Mouse (Mus musculus): ENCODE measurements around the gene Accs.

Gene Accs

DNA sequence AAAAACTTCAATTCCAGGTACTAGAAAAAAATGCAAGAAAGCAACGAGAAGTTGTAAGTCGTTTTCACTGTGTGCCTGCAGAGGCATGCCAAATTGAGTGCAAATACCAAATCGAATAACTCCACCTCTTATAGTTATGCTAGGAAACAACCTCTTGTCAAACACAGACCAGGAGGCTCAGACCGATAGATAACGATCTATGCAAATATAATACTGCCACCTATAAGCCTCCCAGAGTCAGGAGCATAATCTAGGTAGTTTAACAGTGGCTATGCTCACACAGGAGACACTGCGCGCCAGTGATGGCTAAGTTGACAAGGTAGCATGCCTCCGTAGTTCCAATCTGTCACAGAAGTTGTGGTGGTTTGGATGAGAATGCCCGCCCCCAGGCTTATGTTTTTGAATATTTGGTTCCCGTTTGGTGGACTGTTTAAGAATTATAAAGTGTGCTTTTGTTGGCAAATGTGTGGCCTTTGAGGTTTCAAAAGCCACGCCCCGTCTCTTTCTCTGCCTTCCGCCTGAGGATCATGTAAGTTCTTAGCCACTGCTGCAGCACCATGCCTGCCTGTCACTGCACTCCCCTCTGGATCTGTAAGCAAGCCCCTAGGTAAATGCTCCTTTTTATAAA, 688 bp upstream of the Accs start:
- DNase-seq = no peak

- DNase-seq = no peak
These were observed 8.4 kb downstream of the Accs start for GRCm38 (mm10) chr2:93841349-93841748.

DNA sequence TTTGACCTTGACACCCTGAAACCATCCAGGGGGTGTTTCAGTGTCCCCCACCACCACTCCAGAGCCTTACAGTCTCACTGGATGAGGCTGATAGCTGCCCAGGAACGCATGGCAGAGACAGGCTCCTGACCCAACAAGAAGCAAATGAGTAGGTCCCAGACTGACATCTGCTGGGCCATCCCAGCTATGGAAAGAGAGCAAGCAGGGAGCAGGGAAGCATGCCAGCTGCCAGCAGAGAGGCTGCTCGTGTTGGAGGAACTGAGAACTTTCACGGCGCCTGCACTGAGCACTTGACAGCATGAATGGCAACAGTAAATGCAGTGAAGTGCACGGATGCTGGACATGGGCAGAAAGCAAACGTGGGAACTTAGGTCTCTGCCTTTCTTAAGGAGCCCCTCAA, 9.6 kb downstream of the Accs start:
- DNase-seq = no peak

DNA sequence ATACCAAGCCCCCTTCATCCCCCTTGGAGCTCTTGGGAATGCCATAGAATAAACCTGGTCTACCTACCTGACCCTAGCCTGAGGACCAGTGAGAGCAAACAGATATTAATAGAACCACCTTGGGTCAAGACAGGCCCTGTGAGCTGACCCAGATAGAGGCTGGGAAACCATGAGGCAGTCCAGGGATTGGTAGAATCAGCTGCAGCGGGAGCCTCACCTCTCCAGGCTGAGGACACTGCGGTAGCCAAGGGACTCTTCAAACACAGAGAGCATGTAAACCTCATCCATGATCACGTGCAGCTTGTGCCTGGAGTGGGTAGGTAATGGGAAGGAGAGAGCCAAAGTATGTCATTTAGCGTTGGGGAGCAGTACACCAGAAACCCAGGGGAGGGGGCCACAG, 10.8 kb downstream of the Accs start:
- no peak for DNase-seq

- peak; percentile 82 to 83 for DNase-seq
These were observed 13.4 kb downstream of the Accs start for GRCm38 (mm10) chr2:93836232-93836785.

GRCm38 (mm10) chr2:93835596-93835995, 14.1 kb downstream of the Accs start:
- no peak for DNase-seq

DNA sequence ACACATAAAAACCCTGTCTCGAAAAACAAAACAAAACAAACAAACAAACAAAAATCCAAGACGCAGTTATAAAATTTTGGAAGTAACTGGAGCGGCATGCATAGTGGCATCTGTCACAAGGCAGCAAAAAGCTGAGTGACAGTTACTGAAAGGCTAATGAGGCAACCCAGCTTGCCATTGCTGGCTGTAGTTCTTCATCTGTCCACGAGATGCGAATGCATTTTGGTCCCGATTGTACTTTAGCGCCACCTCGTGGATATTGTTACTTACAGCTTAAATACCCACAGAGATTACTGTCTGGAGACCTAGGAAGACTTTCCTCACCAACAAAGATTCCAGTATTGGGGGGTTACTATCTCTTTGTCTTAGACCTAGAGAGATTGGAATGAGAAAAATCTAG, 26.2 kb downstream of the Accs start:
- peak; percentile 75 to 76 for DNase-seq

- peak; percentile 84 to 90 for DNase-seq
These were observed 27.5 kb downstream of the Accs start, which contains the start of gene Ext2 for GRCm38 (mm10) chr2:93822045-93822749. Ext2 (minus strand) TSS chr2:93822568.

DNA sequence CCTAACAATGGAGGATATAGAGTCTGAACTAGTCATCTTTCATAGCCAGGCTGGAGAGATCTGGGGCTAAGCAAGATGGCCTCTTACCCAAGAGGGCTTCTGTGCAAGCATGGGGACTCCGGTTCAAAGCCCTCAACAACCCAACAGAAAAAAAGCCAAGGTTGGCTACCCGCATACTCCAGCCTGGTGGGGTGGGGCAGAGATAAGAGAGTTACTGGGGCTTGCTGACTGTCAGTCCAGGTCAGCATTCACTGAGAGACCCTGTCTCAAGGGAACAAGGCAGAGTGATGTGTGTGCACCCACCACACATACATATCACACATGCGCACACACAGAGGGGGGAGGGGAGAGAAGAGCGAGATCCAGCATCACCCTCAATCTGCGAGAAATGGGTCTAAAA, 32.0 kb downstream of the Accs start:
- no peak for DNase-seq

- DNase-seq = no peak
These were observed 36.4 kb downstream of the Accs start for GRCm38 (mm10) chr2:93813343-93813742.

GRCm38 (mm10) chr2:93811812-93812211, 37.9 kb downstream of the Accs start:
- peak; percentile 29 to 60 for DNase-seq

DNA sequence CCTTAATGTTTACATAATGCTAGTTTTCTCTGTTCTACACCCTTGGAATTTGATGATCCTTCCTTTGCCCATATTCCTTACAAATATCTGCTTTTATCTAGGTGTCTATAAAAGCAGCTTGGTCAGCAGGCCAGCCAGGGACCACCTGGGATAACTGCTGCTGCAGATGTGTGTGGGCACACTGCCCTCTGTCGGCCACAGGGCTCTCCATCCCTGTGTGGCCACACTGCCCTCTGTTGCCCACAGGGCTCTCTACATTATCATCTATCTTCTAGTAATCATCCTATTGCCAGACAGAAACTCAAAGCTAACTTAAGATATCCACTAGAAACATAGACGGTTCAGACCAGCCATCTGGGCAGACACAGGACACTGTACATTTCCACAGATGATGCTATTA, 39.8 kb downstream of the Accs start:
- DNase-seq = peak in 1 of 2 experiments; percentile 46

DNA sequence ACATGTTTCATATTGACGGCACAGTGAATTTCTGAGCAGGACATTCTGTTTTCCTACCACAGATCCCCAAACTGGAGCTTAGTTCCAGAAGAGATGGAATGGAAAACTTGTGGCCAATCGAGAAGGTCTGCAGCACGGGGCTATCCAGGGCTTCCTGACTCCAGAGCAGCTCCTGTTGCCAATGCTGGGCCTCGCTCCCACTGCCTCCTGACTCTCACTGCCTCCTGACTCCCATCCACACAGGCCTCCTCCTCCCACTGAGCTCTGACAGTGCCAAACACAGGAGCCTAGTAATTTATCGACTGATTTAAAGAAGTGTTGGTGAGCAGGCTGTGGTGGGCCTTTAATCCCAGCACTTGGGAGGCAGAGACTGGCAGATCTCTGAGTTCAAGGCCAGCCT, 41.7 kb downstream of the Accs start:
- DNase-seq = no peak

GRCm38 (mm10) chr2:93807440-93807839, 42.3 kb downstream of the Accs start:
- DNase-seq = no peak

DNA sequence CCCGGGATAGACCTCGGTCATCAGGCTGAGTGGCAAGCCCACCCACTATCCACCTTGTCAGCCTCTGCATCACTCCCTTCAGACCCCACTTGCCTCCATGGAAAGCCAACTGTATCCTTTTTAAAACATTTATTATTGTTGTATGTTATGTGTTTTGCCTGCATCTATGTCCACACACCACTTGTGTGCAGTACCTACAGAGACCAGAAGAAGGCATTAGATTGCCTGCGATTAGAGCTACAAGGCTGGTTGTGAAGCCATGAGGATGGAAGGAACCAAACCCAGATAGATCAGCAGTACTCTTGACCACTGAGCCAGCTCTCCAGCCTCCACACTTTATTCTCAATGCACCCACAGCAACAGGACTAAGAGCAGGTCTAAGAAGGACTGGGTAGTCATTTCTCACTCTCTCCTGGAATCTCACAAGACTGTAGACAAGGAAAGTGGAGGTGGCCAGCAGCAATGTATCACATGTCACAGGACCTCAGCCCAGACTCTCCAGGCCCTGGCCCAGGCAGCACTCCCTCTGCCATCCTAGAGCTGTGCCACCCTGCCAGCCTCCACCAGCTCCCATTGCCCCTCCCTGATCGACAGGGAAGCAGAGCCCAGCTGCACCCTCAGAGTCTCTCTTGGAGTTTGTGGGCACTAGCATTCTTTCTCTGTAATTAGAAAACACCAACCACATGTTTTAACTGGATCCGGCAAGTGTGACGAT, 43.1 kb downstream of the Accs start:
- no peak for DNase-seq

DNA sequence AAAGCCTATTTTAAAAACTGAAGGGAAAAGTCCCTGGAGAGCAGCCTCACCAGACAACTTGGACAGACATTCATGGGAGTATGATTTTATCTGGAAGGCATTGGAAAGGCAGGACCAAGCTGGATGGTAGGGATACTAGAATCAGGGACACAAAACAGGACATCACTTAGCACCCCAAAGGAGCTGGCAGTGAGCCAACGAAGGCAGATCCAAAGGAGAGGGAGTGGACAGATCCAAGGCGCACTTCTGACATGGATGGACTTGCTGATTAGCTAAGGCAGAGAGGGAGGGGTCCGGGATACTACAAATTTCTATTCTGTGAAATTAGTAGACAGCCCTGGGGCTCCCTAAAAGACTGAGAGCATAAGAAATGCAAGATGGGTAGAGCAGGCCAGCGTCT, 44.2 kb downstream of the Accs start:
- no peak for DNase-seq

GRCm38 (mm10) chr2:93805066-93805465, 44.7 kb downstream of the Accs start:
- DNase-seq = no peak

- DNase-seq = no peak
These were observed 46.8 kb downstream of the Accs start for GRCm38 (mm10) chr2:93802947-93803346.

DNA sequence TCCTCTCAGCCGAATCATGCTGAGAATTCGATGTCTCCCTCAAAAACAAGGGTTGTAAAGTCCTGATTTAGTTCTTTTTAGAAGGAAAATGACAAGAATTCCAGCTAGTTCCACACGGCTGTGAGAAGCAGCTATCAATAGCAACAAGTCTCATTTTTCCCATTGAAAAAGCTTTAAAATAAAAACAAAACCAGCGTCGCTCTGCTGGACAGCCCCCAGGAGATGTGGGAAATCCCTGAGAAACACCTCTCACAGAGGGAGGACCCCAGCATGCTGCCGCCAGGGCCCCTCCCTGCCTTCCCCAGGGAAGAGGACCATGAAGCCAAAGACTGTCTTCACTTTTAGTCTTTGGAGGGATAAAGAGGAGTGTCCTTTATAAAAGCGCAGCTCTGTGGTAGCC, 48.6 kb downstream of the Accs start:
- no peak for DNase-seq

DNA sequence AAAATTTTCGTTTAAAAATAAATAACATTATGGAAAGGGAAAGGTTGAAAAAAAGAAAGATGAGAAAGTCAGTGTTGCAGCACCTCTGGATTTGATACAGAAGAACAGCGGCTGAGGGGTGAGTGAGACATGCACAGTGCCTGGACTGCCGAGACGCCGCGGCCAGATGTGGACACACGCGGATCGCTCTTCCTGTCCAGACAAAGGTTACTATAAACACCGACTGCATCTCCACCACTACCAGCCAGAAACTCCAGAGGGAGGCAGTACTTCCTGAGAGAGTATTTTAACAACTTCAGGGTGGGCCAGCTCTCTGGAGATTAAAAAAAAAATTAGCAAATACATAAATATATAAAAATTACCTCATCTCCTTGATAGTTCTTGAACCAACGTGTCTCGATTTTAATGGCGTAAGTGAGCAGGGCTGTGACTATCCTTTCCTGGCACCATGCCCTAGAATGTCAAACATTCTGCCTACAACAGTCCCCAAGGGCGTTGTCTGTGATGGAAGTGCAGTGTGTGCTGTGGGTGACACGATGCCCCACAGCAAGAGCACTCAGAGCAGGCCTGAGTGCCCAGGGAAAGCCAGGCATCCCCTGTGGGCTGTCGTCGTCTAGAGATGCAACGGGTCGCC, 52.5 kb downstream of the Accs start:
- DNase-seq = no peak

DNA sequence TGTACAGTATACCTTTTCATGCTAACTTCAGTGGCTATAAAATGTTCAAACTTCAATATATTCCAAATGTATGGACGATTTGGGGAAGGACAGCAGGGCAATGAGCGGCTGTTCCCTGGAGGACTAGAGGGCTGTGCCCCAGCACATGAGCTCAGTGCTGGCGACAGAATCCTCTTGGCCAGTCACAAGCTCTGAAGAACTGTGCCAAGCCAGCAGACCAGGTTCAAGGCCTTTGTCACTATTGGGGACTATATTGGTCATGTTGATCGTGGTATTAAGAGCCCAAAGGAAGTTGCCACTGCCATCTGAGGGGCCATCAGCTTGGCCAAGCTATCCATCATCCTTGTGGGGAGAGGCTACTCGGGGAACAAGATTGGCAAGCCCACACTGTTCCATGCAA, 55.4 kb downstream of the Accs start:
- DNase-seq = no peak

GRCm38 (mm10) chr2:93791516-93792499, 57.9 kb downstream of the Accs start:
- peak; percentile 82 to 87 for DNase-seq
